Mouse (Mus musculus) frontal cortex, adult (tissue): ENCODE measurements around the gene St3gal3.

Experiments
- ATAC-seq: cut with Nextera tagmentation; 2 replicates; pipeline ENCODE4 v1.9.2; 2017; ENCODE audit warnings: mild to moderate bottlenecking, moderate library complexity, mixed read lengths; ENCODE audit not compliant: low TSS enrichment

Gene St3gal3

DNA sequence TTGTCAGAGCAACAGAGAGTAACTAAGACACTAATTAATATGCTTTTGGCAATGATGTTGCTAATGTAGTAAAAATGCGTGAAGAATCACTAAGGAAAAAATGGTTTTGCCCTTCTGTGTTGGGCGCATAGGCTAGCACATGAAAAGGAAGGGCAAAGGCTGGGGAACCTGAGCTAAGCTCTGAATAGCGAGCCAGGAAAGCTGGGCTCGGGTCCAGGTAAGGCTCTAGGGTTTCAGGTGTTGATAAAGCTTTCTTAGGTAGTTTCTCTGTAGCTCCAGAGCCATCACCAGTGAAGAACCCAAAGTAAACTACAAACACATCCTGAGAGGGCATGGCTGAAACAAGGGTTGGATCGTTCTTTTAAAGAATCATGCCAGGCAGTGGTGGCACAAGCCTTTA, 6.8 kb upstream of the St3gal3 start:
- no peak for ATAC-seq

DNA sequence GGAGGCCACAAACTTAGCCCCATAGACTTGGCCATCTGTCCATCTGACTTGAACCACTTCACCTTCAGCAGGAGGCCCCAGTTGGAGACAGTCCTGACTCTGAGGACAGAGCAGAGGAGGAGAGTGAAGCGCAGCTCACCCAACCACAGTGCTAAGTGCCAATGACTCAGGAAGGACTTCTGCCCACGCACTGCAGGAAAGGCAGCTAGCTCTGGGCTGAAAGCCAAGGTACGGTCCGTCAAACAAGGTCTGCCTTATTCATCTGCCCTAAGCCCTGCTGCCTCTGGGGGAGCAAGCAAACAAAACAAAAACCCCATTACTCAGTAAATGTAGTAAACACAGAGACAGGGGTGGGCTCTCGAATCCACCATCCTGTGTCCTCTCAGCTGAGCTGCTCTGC, 4.2 kb upstream of the St3gal3 start:
- peak; percentile 20 for ATAC-seq

DNA sequence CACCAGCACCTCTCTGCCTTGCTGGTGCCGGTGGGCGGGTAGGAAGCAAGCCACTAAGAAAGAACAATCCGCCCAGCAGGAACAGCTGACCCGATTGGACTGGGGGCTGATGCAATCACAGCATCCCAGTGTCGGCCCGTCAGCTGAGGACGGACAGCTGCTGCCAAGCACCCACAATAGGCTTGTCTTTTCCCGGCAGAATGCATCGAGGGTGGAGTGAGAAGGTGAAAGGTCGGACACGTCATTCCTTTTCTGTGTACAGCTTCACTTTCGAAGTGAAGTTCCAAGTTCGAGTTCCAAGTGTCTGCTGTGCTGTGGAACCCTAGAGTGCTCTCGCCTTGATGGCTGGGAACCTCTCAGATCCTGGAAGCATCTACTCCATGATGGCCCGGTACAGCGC, 3.1 kb upstream of the St3gal3 start:
- ATAC-seq: peak; percentile 6; the same call in 1 of the 2 replicates

GRCm38 (mm10) chr4:118137311-118137710, 2.6 kb upstream of the St3gal3 start:
- ATAC-seq: no peak

DNA sequence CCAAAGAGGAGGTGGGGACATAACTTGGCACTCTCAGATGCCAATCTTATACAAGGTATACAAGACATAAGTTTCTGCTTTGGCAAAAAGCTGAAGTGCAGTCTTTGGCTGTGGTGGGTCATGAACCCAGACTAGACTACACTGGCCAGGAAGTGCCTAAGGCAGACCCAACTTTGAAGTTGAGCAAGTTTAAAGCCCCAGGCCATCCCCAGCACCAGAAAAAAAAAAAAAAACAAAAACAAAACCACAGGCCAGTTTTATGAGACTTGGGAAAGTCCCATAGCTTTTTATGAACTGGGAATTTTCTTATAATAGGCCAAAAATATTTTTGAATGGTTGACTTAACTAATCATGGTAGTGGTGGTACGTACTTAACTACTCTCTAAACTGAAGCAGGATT, 700 bp upstream of the St3gal3 start:
- no peak for ATAC-seq

DNA sequence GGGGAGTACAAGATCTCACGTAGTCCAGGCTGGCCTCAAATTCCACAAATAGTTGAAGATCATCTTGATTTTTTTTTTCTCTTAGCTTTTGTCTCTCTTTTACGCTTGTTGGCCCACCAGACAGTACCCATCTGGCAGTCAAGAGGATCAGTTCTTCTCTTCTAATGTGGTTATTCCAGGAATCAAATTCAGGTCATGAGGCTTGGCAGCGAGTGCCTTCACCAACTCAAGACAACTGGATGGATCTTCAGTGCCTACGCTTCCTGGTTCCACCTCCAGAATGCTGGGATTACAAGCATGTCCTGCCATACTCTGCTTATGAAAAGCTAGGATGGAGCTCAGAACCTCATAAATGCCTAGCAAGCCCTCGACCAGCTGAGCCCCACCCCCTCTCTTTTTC, 3.4 kb downstream of the St3gal3 start:
- ATAC-seq: peak; percentile 62; the same call in 1 of the 2 replicates

- ATAC-seq: no peak
Measured at GRCm38 (mm10) chr4:118123030-118123704, 11.5 kb downstream of the St3gal3 start.

GRCm38 (mm10) chr4:118122078-118122477, 12.6 kb downstream of the St3gal3 start:
- no peak for ATAC-seq

DNA sequence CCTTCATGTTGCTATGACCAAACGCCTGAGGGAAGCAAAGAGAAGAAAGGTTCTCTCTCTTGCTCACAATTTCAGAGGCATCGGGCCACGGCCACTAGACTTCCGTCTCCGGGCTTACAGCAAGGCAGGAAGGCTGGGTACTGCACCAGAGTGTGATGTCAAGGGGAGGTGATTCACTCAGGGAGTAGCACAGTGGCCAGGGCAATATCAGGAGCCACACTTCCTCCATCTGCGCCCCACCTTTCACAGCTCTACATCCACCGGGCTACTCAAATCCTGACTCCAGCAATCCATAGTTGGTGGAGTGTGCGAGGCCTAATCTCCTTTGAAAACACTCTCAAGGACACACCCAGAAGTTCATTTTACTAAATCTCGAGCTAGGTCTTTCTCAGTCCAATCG, 17.1 kb downstream of the St3gal3 start:
- ATAC-seq: no peak

DNA sequence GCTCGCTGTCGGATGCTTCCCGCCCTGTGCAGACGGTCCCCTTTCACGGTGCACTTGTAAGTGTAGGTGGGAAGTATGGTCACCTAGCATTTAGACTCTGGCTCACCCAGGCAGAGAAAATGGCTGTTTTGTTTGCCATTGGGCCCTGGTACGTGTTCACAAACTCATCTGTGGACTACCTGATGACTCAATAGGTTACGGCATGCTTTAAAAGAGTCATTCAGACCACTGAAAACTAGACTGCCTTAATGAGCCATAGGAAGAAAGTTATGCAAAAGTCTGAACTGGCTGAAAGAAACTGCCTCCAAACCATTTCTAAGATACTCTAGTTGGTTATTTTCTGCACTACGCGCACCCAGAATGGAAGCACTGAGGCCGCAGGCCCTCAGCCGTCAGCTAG, 18.6 kb downstream of the St3gal3 start:
- ATAC-seq: no peak

DNA sequence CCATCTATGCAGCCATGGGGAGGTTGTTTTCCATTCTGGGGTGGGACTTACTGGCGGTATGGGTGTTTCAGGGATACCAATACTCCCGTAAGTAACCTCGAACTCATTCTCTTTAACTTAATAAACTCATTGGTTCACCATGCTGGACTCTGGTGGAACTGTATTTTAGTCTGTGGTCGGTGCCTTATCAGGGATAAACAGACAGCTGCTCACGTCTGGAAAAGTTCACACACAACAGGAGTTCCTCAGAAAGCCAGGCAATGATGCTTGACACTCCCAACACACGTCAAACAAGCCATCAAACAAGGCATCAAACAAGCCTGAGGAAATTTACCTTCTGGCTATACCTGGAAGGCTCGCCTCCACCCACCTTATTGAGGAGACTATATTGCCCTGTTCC, 19.6 kb downstream of the St3gal3 start:
- ATAC-seq: no peak

- peak; percentile 91 for ATAC-seq
Measured at GRCm38 (mm10) chr4:118112601-118113000, 22.1 kb downstream of the St3gal3 start.

DNA sequence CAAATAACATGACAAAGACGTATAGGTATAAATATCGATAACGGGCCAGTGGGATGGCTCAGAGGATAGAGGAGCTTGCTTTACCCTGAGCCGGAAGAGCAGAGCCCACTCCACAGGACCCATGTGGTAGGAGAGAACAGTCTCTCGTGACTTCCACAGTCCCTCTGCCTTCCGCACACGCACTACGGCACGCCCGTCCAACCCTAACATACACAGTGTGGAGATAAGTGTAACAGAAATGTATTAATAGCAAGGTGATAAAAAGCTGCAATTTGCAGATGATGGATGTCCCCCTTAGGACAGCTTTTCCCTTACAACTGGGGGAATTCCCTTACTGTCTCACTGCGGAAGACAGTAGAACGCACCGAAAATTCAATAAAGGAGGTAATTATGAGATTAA, 25.1 kb downstream of the St3gal3 start:
- no peak for ATAC-seq

DNA sequence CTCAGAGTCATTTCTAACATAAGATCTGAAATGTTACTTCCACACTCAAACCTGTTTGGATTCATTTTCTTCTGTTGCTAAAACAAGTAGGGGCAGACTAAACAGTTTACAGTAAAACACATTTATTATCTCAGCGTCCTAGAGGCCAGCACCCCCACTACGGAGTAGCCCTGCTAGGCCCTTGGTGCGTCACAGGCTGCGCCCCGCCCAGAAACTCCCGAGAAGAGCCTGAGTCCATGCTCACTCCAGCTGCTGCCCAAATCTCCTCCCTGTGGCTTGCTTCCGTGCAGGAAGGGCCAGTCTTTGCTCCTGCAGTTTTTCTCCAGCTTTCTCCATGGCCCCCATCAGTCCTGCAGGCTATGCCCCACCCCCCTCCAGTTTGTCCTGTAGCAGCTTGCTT, 25.9 kb downstream of the St3gal3 start:
- no peak for ATAC-seq

DNA sequence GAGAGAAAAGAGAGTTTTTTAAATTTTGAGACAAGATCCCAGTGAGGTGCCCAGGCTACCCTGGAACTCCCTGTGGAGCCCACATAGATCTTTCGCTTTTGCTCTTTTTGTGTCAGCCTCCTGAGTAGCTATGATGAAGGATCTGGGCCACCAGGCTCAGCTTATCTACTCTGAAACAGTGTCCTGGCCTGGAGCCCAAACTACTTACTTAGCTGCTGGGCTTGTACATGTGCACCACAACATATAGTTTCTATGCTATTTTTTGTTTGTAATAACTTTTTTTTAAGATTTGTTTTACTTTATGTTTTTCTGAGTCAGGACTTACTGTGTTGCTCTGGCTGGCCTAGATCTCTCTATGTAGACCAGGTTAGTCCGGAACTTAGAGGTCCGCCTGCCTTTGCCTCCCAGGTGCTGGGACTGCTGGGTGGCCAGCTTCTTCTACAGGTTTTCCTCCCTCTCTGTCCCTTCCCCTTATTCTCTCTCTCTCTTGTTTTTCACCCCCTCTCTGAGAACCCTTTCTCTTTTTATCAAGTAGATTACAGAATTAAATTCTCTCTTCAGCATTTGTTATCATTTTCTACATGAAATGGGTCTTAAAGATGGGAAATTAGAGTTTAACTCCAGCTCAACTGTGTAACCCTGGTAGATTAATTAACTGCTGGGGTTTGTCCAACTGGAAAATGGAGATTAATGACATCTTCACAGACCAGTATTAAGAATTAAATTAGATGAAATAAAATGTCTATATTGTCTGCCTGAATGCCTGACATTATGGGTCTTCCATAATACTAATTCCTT, 29.3 kb downstream of the St3gal3 start:
- ATAC-seq: no peak

GRCm38 (mm10) chr4:118103280-118103830, 31.4 kb downstream of the St3gal3 start:
- ATAC-seq: no peak

- no peak for ATAC-seq
Measured at GRCm38 (mm10) chr4:118101497-118101896, 33.2 kb downstream of the St3gal3 start.

- no peak for ATAC-seq
Measured at GRCm38 (mm10) chr4:118099637-118100364, 34.9 kb downstream of the St3gal3 start.

GRCm38 (mm10) chr4:118098571-118098970, 36.1 kb downstream of the St3gal3 start:
- no peak for ATAC-seq

DNA sequence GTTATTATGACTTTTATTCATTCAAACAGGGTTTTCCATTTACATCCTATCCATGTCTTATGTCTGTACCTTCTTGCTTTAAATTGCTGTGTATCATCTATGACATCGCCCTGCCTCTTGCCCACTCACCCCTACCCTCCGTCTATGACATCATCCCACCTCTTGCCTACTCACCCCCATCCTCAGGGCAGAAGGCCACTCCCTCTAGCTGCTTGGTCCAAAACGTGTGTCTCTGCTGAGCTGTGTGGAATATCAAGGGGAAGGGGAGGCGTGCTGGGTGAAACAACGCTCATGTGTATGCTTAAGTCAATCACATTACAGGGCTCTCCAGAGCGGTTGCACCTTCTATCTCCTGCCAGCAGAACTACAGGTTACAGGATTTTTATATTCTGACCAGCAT, 38.6 kb downstream of the St3gal3 start:
- no peak for ATAC-seq

DNA sequence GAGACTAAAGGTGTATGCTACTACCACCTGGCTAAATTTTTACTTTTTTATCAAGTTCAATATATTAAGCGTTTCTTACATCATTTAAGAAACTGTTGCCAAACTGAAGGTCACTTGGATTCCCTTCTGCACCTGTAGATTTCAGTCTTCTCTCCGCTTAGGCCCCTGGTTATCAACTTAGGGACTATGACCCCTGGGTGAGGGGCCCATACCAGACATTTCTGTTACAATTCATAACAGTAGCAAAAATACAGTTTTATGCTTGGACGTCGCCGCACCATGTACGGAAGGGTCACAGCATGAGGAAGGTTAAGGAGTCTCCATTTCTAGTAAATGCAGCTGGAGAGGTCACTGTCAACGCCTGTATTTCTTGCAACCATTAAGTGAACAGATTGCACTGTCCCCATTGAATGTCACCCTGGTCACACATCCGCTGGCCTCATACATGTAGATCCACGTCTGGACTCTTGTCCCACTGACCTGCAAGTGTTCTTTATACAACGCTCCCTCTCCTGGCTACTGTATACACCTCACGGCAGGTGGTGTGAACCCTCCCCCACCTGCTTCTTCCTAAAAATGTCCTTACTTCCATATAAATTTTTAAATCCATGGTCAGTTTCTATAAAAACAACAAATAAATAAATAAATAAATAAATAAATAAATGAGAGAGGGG, 41.8 kb downstream of the St3gal3 start:
- no peak for ATAC-seq

DNA sequence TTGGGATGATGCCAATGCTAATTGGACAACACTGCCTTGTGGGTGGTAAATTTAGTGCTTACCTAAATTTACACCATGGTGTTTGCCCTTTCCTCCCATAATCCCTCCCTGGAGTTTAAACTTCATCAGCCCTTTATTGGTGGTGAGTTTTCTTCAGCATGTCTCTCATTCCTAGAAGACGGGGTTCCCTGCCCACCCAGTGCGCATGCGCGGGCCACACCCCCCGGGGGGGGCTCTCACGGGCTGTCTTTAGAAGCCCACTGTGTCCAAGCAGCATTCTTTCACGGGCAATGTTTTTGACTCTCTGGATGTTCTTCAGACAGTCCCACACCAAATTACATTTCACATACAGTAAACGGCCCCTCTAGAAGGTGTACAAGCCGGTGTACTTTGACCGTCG, 44.3 kb downstream of the St3gal3 start:
- ATAC-seq: no peak
